Mouse (Mus musculus) C2C12 (cell line): ENCODE measurements around the gene Cyp2r1. TPM values are rescaled to one million over a fixed set of nuclear protein-coding genes. Genes with fewer than 3 reads are reported as not detected.
"Not testable (repeated sequence)": the region's sequence is repeated elsewhere in the genome, so short reads cannot be mapped to it uniquely, and the experiment has no call there.

Experiments used
- H3K27me3 ChIP-seq: one replicate; pipeline ENCODE4 v1.6.1; 2011; ENCODE audit not compliant: control insufficient read depth, insufficient read depth, insufficient read length
- H3K36me3 ChIP-seq: one replicate; pipeline ENCODE4 v1.6.1; 2011; ENCODE audit not compliant: control insufficient read depth, insufficient read depth
- H3K4me3 ChIP-seq: one replicate; pipeline ENCODE4 v1.5.1; 2011; ENCODE audit warnings: mild to moderate bottlenecking, control low read depth; ENCODE audit not compliant: poor library complexity, insufficient read depth, severe bottlenecking
- H3K79me2 ChIP-seq: one replicate; pipeline ENCODE4 v1.6.1; 2011; ENCODE audit not compliant: control insufficient read depth, insufficient read depth
- H3K79me3 ChIP-seq: one replicate; pipeline ENCODE4 v1.6.1; 2011; ENCODE audit warnings: low read depth, control low read depth
- H3ac ChIP-seq: one replicate; pipeline ENCODE3; 2011; ENCODE audit warnings: low read depth; ENCODE audit not compliant: control insufficient read depth, insufficient read length
- CEBPB ChIP-seq: IDR thresholded peaks from one replicate; pipeline ENCODE4 v1.6.1; 2011; ENCODE audit warnings: low read depth, mild to moderate bottlenecking, control low read depth, moderate library complexity
- CTCF ChIP-seq: IDR thresholded peaks from one replicate; pipeline ENCODE4 v1.5.1; 2011; ENCODE audit not compliant: control insufficient read depth, insufficient read depth, insufficient read length
- FOSL1 ChIP-seq: IDR thresholded peaks from one replicate; pipeline ENCODE4 v1.8.0; 2011; ENCODE audit warnings: mild to moderate bottlenecking, low read length; ENCODE audit not compliant: poor library complexity, insufficient read depth, severe bottlenecking
- MAX ChIP-seq: IDR thresholded peaks from one replicate; pipeline ENCODE4 v1.6.1; 2011; ENCODE audit warnings: mild to moderate bottlenecking, control low read depth
- MYOD1 ChIP-seq: IDR thresholded peaks from one replicate; pipeline ENCODE4 v1.6.1; 2011; ENCODE audit warnings: low read depth; ENCODE audit not compliant: control insufficient read depth, insufficient read length
- MYOG ChIP-seq: IDR thresholded peaks from one replicate; pipeline ENCODE4 v1.6.1; 2011; ENCODE audit not compliant: control insufficient read depth, insufficient read length; ENCODE audit errors: extremely low read depth
- USF1 ChIP-seq: IDR thresholded peaks from one replicate; pipeline ENCODE4 v1.6.1; 2011; ENCODE audit warnings: low read depth, mild to moderate bottlenecking, control low read depth, moderate library complexity
- long read RNA-seq, 2 experiments: library from polyadenylated mRNA; unstranded; transcript quantifications; one replicate each; pipeline ENCODE4 v2.0.0; 2019 to 2020
- polyA plus RNA-seq: library from polyadenylated mRNA; unstranded; fragments of >200 nt; fragmentation: generic; extraction: Trizol; gene quantifications from one replicate; pipeline ENCODE4 v1.2.1, GENCODE M21; 2012; ENCODE audit warnings: missing spikeins

The Cyp2r1 gene
- polyA plus RNA-seq: not detected
- long read RNA-seq, experiment 1: 0 reads
- long read RNA-seq, experiment 2: 0 reads

- TF ChIP-seq CEBPB (no peak), MYOG (no peak), FOSL1 (no peak), MYOD1 (no peak), MAX (no peak), USF1 (no peak), CTCF (no peak)
- H3K4me3 ChIP-seq: no peak within 1 kb of the TSS
Measured at GRCm38 (mm10) chr7:114562531-114563241, at the start of gene Cyp2r1. TSS of gene Cyp2r1 (minus strand) at chr7:114562972.

GRCm38 (mm10) chr7:114594391-114594790, 31.6 kb upstream of the Cyp2r1 start:
- H3ac ChIP-seq, H3K4me3 ChIP-seq, H3K27me3 ChIP-seq, H3K36me3 ChIP-seq, H3K79me2 ChIP-seq, H3K79me3 ChIP-seq: not testable (repeated sequence)

More at GRCm38 (mm10) chr7:114562531-114563241, at the start of gene Cyp2r1:
- Histone ChIP-seq H3K79me2 (no peaks in the 10 kb centered on the region), H3K27me3 (no peaks in the 10 kb centered on the region), H3K36me3 (no peaks in the 10 kb centered on the region), H3ac (no peak within 1 kb of the TSS), H3K79me3 (no peaks in the 10 kb centered on the region)

GRCm38 (mm10) chr7:114582441-114582840, 19.7 kb upstream of the Cyp2r1 start:
- Histone ChIP-seq H3K27me3 (no peaks in the 10 kb centered on the region), H3K79me3 (no peaks in the 10 kb centered on the region), H3K79me2 (no peaks in the 10 kb centered on the region), H3K36me3 (no peaks in the 10 kb centered on the region), H3K4me3 (no peak overlapping the region), H3ac (no peak overlapping the region)
- TF ChIP-seq USF1 (no peak), MYOG (no peak), CTCF (no peak), MYOD1 (no peak), FOSL1 (no peak), MAX (no peak), CEBPB (no peak)

DNA sequence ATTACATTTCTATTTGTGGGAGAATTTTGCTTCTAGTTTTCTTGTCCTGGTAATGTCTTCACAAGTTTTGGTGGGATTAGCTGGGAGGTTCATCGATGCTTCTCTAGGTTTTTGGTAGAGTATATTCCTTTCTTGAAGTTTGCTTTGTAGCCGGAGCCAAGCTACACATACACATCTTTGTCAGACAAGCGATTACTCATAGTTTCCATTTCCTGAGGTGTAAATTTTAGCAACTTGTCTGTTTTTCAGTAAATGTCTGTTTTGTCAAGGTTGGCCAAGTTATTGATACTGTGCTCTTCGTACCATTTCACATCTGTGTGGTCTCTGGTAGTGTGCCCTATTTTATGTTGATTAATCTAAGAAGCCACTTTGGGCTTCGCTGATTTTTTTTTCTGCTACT, 18.4 kb upstream of the Cyp2r1 start:
- Histone ChIP-seq H3ac (no peak overlapping the region), H3K4me3 (no peak overlapping the region), H3K27me3 (no peaks in the 10 kb centered on the region), H3K79me2 (no peaks in the 10 kb centered on the region), H3K79me3 (no peaks in the 10 kb centered on the region), H3K36me3 (no peaks in the 10 kb centered on the region)
- TF ChIP-seq USF1: no peak

- no peaks in the 10 kb centered on the region for H3K79me3 ChIP-seq
- TF ChIP-seq MYOD1: no peak
- TF ChIP-seq CEBPB: no peak
- TF ChIP-seq MYOG: no peak
- TF ChIP-seq USF1: no peak
- no peak for TF ChIP-seq FOSL1
- no peak for TF ChIP-seq CTCF
- TF ChIP-seq MAX: no peak
- H3K4me3 ChIP-seq: no peak overlapping the region
- H3K79me2 ChIP-seq: no peaks in the 10 kb centered on the region
- no peak overlapping the region for H3ac ChIP-seq
- H3K27me3 ChIP-seq: no peaks in the 10 kb centered on the region
- no peaks in the 10 kb centered on the region for H3K36me3 ChIP-seq
Measured at GRCm38 (mm10) chr7:114580426-114580825, 17.7 kb upstream of the Cyp2r1 start.

- Histone ChIP-seq H3K79me2 (no peaks in the 10 kb centered on the region), H3ac (no peak overlapping the region), H3K27me3 (no peaks in the 10 kb centered on the region), H3K36me3 (no peaks in the 10 kb centered on the region), H3K79me3 (no peaks in the 10 kb centered on the region), H3K4me3 (no peak overlapping the region)
- TF ChIP-seq MAX: no peak
Measured at GRCm38 (mm10) chr7:114577665-114578064, 14.9 kb upstream of the Cyp2r1 start.

DNA sequence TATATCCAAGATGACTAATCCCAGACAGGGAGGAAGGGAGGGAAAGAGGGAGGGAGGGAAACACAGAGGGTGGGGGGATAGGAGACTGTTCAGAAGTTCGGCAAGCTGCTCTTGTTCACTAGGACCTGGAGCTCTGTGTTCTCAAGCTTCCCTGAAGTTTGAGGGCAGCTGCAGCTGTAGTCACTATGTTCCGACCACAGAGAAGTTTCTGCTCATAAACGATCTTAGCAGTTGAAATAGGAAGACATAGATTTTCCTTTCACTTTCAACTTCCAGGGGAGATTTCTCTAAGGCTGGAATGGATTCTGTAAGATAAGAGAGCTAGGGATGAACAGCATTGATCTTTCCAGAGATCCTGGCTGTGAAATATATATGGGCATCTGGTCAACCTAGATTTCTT, 14.2 kb upstream of the Cyp2r1 start:
- no peak overlapping the region for H3K4me3 ChIP-seq
- H3ac ChIP-seq: no peak overlapping the region
- TF ChIP-seq CTCF (no peak), MAX (no peak), MYOG (no peak), CEBPB (no peak), FOSL1 (no peak), USF1 (no peak), MYOD1 (no peak)

DNA sequence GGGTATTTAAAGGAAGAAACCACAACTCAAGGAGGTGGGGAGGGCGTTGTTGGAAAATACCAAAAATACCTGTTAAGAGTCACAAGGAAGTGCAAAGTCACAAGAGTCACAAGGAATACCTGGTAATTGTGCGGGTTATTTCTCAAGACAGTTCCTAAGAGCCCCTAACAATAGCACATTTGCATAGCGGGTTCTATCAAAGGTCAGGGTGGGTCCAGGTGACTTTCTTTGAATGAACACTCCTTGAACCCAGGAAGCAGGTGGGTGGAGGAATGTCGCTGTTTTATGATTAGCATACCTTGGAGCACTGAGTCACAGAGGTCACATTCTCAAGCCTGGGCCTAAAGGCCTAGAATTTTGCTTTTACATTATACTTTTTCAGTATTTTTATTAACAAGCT, 11.1 kb upstream of the Cyp2r1 start:
- not testable (repeated sequence) for H3K79me2 ChIP-seq, H3K4me3 ChIP-seq, H3ac ChIP-seq, H3K36me3 ChIP-seq, H3K27me3 ChIP-seq, H3K79me3 ChIP-seq

More for the DNA sequence above, 14.2 kb upstream of the Cyp2r1 start:
- H3K79me2 ChIP-seq: no peaks in the 10 kb centered on the region
- H3K27me3 ChIP-seq: no peaks in the 10 kb centered on the region
- no peaks in the 10 kb centered on the region for H3K79me3 ChIP-seq
- H3K36me3 ChIP-seq: no peaks in the 10 kb centered on the region
